Mouse (Mus musculus) gonadal fat pad, adult 2 months (tissue): ENCODE results near the gene Hsd17b13. TPM values are rescaled to one million over a fixed set of nuclear protein-coding genes. Genes with fewer than 3 reads are reported as not detected.
"Not testable (repeated sequence)": the region's sequence is repeated elsewhere in the genome, so short reads cannot be mapped to it uniquely, and the experiment has no call there.

ENCODE experiments used
- DNase-seq: peaks from one replicate; pipeline ENCODE4 v3.0.0-alpha.2; 2012; ENCODE audit warnings: low read depth
- polyA plus RNA-seq: library from polyadenylated mRNA; depleted of rRNA; stranded (reverse); fragments of >200 nt; gene quantifications from 2 replicates; pipeline ENCODE4 v1.2.3, GENCODE M21; 2012

Gene Hsd17b13
- polyA plus RNA-seq, 1 experiment, result 0.08 TPM

DNA sequence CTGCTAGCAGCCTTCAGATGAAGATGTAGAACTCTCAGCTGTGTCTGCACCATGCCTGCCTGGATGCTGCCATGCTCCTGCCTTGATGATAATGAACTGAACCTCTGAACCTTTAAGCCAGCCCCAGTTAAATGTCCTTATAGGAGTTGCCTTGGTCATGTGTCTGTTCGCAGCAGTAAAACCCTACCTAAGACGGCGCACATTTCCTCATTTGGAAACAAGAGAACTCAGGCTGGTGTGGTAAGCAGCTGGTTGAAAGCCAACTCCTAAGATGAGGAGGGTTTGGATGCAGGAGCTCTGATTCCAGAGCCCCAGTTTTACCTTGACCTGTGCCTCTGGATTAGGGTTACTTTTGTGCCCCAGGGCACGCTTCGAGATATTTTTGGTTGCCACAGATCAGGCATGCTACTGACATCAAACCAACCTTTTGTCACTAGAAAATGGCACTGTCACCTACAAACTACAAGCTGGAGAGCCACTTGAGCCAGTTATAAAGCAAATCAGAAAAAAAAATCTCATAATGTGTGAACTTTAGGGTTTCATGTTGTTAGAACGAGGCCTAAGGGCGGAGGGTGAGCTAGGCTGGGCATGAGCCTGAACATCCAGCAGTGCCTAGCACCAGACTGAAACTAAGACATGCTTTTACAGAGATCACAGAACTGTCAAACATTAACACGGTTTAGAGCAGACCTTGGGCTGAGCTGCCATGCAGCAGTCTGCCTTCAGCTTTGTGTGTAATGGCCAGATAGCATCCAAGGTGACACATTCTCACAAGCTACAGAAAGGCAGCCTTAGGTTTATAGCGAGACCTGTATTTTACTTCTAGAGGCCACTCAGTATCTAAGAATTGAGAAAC is 3.7 kb upstream of the Hsd17b13 start:
- DNase-seq, result no peak

DNA sequence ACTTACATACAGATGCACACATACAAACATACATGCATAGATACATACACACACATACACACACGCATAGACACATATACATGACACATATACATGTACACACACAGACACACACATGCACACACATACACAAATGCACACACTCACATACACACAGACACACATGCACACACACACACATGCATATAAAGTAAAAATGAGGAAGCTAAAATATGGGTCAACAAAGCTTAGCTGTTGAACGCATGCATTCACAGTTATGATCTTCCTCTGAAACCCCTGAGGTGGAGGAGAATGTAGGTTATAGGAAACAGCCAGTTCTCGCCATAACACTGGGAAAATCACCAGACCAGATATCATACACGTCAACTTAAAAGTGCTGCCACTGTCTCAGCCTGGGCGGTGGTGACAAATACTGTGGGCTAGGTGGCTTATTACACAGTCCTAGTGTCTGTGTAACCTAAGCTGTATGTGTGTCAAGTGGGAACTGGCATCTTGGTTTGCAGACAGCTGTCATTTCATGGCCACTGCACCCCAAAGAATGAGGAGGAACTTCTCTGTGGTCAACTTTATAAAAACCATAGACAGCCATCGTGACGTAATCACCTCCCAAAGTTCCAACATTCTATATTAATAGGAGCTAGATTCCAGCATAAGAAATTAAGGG is 829 bp upstream of the Hsd17b13 start:
- DNase-seq, result no peak

DNA sequence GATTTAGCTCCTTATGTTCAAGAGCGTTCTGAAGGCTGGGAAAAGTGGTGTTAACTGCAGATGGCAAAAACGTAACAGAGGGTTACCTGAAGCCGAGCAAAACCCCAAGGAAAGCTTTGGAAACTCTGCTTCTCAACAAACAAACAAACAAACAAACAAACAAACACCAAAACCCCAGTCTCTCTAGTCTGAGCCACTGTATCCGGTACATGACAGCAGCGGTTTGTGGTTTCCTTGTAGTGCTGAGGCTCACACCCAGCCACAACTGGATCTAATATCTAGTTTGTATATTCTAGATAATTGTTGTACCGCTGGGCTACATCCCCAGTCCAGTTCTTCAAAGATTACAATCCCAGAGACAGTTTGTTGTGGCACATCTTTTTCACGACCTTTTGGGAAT is 1.5 kb downstream of the Hsd17b13 start:
- no peak for DNase-seq

DNA sequence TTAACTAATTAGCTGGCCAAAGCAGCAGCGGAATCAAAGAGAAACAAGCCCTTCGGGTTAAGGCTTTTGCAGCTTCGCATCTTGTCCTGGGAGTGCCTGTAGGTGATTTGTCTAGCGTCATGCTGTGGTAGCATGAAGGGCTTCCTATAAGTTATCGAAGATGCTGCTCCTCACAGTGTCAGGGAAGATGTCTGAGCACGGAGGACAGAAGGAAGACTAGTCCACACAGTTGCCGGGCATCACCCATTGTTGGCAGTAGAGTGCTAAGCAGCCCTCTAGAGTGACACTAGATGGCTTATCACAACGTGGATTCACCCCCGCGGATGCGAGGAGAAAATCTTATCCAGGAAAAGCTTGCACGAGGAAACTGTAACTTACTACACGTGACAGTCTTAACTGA is 4.4 kb downstream of the Hsd17b13 start:
- no peak for DNase-seq

DNA sequence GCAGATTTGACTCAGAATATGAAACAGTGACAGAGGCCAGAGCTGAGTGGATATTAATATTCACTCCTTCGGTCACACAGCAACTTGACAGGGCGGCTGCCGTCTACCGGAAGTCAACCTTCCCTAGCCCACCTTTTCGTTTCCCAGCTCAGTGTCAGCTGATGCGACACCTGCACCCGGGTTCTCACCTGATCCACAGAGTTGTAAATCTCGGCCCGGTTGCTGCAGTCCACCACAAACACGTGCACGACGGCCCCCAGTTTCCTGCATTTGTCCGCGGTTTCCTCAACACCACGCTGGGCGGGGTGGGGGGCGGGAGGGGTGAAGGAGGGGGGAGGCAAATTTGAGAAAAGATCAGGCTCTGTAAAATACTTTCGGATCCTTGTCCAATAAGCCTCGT is 4.8 kb downstream of the Hsd17b13 start:
- no peak for DNase-seq

DNA sequence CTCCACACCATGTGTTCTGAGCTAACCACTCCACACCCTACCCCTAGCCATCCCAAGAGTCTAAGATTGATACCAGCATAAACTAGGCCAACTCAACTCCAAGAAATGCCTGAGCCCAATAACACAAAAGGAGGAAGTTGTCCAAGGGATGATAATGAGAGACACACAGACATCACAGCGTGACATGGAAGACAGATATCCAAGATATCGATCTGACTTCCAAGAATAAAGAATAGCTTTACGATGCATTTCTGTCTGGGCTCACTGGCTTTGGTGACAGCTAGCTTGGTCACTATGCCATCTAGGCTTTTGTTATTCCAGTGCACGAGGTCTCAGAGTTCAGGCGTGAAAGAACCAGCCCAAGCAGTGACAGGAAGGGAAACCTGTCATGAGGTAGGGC is 6.2 kb downstream of the Hsd17b13 start:
- DNase-seq, result no peak

DNA sequence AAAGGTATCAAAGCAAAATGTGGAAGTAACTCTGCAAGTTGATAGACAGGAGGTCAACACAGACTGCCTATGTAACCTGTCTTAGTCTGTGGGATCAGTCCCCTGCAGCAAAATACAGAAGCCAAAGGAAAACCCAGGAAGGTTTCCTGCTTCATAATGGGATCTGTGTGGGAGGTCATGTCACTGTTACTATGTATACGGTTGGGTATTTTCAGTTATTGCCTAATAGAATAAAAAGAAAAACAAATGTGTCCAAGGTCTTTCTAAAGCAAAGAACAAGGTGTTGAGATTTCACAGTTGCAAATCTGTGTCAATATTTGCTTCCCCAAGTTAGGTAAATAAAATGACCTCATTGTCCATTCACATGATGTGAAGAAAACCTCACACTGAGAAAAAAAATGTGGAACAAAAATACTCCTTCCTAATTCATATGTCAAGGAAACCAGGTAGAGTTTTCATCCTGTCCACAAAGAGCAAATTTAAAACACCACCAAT is 14.2 kb downstream of the Hsd17b13 start:
- peak; percentile 47 for DNase-seq

DNA sequence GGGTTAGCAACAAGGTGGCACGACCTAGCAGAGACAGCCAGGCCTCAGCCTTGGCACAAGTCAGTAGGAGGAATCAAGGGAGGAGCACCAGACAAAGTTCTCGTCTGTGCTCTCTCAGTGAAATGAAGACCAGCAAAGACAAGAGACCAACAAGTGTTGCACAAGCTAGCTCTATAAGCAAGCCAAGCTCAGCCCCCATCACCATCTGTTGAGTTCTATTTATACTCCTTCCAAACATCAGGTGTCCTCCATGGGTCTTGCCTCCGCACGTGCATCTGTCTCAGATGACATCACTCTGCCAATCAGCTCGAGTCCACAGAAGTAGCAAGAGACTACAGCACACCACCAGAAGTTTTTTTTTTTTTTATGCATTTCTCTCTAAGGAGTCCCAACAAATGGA is 22.6 kb downstream of the Hsd17b13 start:
- DNase-seq, result no peak

DNA sequence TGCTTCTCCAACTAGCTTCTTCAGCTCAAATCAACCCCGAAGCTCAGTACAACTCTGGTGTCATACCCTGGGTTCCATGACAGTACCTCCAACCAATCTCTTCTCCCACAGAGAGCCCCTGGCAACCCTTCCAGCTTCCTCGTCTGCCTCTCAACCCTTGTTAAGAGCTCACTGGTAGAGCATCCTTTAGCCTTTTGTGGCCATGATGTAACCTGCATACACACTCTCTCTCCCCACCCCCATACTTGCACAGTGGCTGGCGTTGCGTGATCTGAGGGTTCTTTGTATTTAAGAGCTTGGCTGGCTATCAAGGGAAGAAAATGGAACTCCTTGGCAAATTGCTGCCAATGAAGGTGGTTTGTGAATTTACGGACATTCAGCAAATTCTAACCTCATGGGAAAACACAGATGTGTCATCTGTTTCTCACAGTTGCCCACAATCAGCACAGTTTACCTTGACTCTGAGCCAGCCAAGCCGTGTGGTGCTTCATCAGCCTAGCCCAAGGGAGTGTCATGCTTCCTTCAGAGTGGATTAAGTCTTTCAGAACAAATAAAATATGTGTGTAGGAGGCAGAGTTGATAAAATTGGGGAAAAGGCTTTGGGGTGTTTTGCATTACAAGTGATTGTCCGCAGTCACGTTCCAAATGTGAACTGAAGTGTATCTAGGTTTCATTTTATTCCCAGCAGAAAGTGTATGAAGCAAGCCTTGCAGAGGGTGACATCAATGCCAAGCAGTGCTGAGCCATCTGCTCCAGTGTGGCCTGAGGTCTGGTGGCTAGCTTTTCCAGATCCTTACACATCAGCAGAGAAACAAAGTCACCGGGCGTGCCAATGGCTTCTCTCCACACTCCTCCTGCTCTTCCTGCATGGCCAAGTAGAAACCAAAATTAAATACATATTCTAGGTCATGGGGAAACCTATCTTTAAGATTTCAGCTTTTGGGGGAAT is 23.8 kb downstream of the Hsd17b13 start:
- DNase-seq, result peak; percentile 71

DNA sequence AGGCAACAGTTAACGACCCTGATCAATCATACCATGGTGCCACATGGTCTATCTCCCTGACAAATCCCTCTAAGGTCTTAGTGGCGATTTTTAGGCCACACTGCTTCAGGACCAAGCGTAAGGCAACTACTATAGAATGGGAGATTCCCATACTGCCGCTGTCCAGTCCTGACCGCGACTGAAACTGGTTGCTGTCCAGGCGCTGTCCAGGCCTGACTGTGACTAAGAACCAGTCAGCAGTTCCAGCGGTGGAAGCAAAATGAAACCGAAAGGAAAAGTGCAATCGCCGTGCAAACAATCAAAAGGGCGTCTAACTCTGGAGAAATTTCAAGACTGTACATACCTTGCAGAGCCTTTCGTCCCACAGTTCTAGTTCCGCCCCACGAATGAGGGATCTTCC is 27.1 kb downstream of the Hsd17b13 start:
- not testable (repeated sequence) for DNase-seq

DNA sequence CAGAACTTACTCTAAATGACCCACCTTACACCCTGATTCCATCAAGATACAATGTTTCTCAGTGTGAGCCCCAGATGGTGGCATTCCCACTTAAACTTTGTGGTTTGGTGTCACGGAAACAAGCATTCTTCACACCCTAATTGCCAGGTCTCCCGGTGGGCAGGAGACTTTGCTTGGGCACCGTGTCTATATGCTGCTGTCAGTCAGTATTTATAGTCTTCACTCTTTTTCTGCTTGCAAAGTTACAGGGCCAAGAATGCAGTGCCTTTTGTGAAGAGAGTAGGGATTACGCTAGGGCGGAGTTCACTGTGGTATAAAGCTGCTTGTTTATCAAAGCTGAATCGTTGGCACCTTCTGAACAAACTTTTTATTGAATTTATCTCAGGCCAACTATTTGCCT is 34.0 kb downstream of the Hsd17b13 start:
- DNase-seq, result no peak

DNA sequence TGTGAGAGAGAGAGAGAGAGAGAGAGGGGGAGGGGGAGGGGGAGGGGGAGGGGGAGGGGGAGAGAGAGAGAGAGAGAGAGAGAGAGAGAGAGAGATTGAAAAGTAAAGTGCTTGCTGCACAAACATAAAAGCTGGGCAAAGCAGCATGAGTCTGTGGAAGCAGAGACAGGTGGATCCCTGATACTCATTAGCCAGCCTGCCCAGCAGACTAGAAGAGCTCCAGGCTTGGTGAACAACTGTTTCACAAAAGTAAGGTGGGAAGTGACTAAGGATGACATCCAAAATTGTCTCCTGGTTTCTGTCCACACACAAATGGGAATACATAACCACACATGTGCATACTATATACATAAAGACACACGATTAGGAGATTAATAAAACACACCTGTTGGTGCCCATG is 37.4 kb downstream of the Hsd17b13 start:
- DNase-seq, result no peak

DNA sequence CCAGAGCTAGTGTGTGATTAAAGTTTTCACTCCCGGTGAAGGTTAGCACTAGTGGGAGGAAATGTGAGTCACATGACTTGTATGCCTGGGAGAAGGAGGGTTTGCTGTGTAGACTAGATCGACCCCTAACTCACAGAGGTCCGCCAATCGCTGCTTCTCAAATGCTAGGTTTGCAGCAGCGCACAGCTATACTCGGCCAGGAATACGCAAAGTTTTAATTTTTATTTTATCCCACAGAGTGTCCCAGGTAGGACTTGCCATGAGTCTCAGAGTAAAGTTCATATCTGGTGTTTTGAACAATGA is 37.9 kb downstream of the Hsd17b13 start:
- no peak for DNase-seq

DNA sequence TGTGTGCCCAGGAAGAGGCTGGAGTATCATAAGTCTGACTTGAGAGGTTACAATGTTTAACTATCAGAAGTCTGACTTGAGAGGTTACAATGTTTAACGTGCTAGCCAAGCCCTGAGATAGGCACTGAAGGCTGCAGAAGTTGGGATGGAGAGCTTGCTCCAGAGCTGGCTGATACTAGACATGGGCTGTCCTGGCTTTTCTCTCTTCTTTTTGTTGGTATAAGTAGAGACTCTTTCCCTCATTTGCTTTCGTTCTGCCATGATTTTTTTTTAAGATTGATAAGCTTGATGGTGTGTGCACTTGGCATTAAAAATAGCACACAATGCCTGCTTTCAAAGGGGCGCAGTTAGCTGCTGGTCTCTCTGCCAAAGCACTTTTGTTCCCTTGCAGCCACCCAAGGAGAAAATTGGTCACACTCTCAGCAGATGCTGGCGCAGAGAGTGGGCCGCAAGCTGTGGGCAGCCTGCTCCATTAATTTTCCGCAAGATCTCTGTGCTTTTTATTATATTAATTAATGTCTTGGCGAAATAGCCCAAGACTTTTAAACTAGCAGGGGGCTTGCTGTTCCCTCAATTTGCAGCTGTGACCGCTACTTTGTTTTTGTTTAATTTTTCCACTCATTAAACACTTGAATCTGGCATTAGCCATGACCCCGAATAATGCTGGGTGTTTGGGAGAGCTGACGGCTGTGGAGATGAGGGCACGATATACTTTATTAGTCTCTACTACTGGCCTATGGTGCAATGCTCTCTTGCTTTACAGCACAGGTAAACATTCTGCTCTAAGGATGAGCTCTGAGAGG is 38.5 kb downstream of the Hsd17b13 start:
- DNase-seq, result no peak

DNA sequence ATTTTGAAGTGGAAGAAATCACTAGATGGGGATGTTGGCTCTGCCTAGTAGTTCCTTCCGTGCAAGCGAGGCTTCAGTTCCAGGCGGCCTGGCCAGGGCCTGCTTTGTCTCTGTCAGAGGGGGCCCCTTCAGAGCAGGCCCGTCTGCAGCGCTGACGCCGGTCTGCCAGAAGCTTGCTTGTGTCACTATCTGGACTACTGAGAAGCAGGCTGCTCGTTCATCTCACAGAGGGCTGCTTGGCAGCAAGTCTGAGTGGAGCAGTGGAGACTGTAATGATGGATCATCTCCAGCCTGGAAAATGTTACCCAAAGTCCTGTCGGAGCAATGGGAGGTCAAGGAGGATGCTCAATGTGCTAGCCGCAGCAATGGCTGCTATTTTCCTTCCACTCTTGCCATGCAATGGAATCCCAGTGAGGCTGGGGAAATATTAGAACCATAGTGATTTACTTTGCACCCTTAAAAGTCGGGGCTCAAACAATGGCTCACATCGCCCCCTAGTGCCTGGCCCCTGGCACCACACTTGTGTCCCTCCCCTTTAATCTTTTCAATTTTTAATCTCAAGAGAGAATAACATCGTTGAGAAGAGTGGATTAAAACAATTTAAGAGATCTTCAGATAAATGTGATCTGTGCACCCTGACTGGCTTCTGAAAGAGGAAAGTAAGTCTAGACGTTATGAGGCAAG is 40.2 kb downstream of the Hsd17b13 start:
- DNase-seq, result no peak

DNA sequence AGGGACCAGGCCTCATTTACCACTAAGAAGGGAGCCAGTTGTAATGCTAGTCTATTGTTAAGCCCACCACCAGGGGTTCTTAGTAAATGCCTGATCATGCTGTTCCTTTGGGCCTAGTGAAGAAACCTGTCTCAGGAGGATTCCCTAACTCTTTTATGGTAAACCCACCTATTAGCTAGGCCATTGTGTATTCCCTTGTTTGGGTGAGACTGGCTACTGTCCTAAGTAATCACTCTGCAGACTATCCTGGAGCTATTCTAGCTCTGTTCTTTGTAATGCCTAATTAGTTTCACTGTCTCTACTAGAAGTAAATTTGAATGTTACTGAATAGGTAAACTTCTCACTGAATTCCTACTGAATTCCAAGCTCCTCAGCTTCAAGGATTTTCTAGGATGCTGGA is 45.3 kb downstream of the Hsd17b13 start:
- DNase-seq, result not testable (repeated sequence)

DNA sequence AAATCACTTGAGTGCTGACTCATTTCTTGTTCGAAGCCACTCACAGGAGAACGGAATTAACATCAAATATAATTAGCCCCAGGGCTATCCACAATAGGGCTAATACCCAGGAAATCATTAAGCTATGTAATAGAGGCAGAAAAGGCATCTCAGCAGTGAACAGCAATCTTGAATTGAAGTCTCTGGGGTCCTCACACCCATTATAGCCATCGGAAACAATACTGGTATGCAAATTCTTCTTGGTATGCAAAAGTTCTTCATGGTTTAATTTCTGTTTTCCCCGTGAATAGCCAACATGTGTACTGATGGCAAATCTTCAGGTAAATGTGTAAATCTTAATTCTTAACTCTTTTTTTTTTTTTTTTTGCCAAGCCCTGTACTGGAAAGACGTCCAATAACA is 46.7 kb downstream of the Hsd17b13 start:
- no peak for DNase-seq

DNA sequence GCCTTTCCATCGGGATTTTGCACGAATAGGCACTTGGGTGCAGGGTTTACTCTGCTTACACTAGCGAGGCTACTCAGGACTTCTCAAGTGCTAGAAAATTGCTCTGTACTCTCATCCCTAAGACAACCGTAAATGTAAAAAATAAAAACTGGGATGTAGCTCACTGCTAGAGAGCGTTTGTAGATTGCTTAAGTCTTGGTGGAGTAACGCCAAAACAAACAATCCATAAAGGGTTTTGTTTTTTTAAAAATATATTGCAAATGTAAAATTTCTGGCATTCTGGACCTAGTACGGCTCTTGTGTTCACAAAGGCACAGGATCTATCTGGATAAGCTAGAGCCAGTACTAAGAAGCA is 49.0 kb downstream of the Hsd17b13 start:
- DNase-seq, result no peak

DNA sequence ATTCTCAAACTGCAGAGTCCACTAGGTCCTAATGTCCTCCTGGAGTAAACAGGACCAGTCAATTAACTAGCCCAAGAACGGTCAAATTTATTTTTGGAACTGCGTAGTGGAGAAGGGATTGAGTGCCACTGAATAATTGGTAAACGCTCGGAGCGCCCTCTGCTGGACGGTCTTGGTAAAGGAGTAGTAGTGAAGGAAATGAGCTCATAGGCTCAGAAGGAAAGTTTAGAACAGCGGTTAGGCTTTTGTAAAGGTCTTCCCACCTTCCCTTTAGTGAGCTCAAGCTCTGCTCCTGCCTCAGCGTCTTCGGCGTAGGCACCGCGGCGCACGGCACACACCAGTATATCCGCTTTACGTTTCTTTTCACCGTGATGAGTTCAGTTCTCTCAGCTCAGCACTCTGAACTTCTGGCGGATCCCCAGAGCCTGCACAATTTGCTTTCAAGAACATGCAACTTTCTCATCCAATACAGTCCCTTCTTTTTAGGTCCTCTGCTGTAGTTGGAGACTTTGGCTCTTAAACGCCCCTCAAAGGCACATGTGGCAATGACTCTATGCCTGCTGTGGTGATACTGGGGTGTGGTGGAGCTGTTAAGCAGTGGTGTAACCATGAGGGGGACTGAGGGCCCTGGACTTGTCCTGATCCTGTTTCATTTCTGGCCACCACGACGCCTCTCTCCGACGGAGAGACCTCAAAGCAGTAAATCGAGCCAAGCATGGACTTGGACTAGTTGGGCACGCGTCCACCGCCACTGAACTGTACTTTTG is 49.6 kb downstream of the Hsd17b13 start:
- no peak for DNase-seq

DNA sequence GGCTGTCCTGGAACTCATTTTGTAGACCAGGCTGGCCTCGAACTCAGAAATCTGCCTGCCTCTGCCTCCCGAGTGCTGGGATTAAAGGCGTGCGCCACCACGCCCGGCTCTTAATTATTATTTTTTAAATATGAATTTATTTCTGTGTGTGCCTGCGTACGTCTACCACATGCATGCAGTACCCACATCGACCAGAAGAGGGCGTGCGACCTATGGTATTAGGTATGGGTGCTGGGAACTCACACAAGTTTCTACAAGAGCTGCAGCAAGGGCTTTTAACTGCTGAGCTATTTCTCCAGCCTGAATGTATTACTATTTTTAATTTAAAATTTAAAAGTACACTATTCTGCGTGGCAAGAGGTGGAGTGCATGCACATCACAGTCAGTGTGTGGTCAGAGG is 50.8 kb downstream of the Hsd17b13 start:
- DNase-seq, result no peak
